Mouse (Mus musculus) left cerebral cortex, adult 18-20 months (tissue): Measurements from ENCODE around the gene Apln. TPM values are rescaled to one million over a fixed set of nuclear protein-coding genes. Genes with fewer than 3 reads are reported as not detected.

ENCODE experiments used
- DNase-seq, 2 experiments: peaks; one replicate each; pipeline ENCODE4 v3.0.0; 2021 to 2022; ENCODE audit warnings: low spot score in 2 of 2, mixed read lengths in 1 of 2
- long read RNA-seq, 2 experiments: library from polyadenylated mRNA; stranded (forward); transcript quantifications; one replicate each; pipeline ENCODE4 v2.0.0; 2021
- total RNA-seq, 2 experiments: library from RNA; stranded (reverse); gene quantifications; 2 replicates each; pipeline ENCODE4 v1.2.3; 2021

Gene Apln
- 10 to 100 TPM; 17.5 to 18.5 TPM for total RNA-seq
- long read RNA-seq, experiment 1, transcript Apln-201 (3 exons, 3,149 nt): major isoform, 25 of 33 reads
- long read RNA-seq, experiment 1, partial matches to known transcripts: 0 of 33 reads
- long read RNA-seq, experiment 1, other reads (novel, unspliced or antisense): 8 of 33 reads
- long read RNA-seq, experiment 2, transcript Apln-201 (3 exons, 3,149 nt): major isoform, 8 of 14 reads
- long read RNA-seq, experiment 2, partial matches to known transcripts: 1 of 14 reads
- long read RNA-seq, experiment 2, other reads (novel, unspliced or antisense): 5 of 14 reads

GRCm38 (mm10) chrX:48034144-48035113, at the start of gene Apln:
TSS of gene Apln (minus strand) at chrX:48034853.
- peak; percentile 20 to 24 for DNase-seq

- DNase-seq: no peak
These were observed 47.7 kb upstream of the Apln start for GRCm38 (mm10) chrX:48082364-48082763.

GRCm38 (mm10) chrX:48076806-48077425, 42.3 kb upstream of the Apln start:
- DNase-seq: peak; percentile 9 to 26

- peak in 1 of 2 experiments; percentile 8 for DNase-seq
These were observed 40.0 kb upstream of the Apln start for GRCm38 (mm10) chrX:48074691-48075090.

GRCm38 (mm10) chrX:48072401-48072800, 37.7 kb upstream of the Apln start:
- no peak for DNase-seq

GRCm38 (mm10) chrX:48071961-48072360, 37.3 kb upstream of the Apln start:
- no peak for DNase-seq

- DNase-seq: no peak
These were observed 32.2 kb upstream of the Apln start for GRCm38 (mm10) chrX:48066891-48067290.

GRCm38 (mm10) chrX:48064166-48064853, 29.7 kb upstream of the Apln start:
- DNase-seq: no peak

- no peak for DNase-seq
These were observed 27.8 kb upstream of the Apln start for GRCm38 (mm10) chrX:48062481-48062880.

GRCm38 (mm10) chrX:48054186-48055015, 19.7 kb upstream of the Apln start:
- peak in 1 of 2 experiments; percentile 24 for DNase-seq

- no peak for DNase-seq
These were observed 19.1 kb upstream of the Apln start for GRCm38 (mm10) chrX:48053743-48054142.

GRCm38 (mm10) chrX:48046315-48046714, 11.7 kb upstream of the Apln start:
- no peak for DNase-seq

- DNase-seq: no peak
These were observed 9.6 kb upstream of the Apln start for GRCm38 (mm10) chrX:48044261-48044660.

- DNase-seq: no peak
These were observed 8.1 kb upstream of the Apln start for GRCm38 (mm10) chrX:48042748-48043147.

- DNase-seq: no peak
These were observed 5.7 kb upstream of the Apln start for GRCm38 (mm10) chrX:48040379-48040778.

GRCm38 (mm10) chrX:48033766-48034143, 898 bp downstream of the Apln start:
- DNase-seq: no peak

- peak in 1 of 2 experiments; percentile 48 for DNase-seq
These were observed 1.6 kb downstream of the Apln start for GRCm38 (mm10) chrX:48033024-48033423.

- DNase-seq: no peak
These were observed 2.8 kb downstream of the Apln start for GRCm38 (mm10) chrX:48031866-48032265.

- no peak for DNase-seq
These were observed 4.1 kb downstream of the Apln start for GRCm38 (mm10) chrX:48030593-48030992.

- no peak for DNase-seq
These were observed 11.8 kb downstream of the Apln start for GRCm38 (mm10) chrX:48022811-48023210.
